Comparison of ENCODE assay signal across 18 mouse cellular contexts in genomic region chr16:23266896-23267295, GRCm38 (mm10).
"Had no signal": no experiment of that assay in that cellular context is flagged by ENCODE, and none has a peak within 500 bp of the region (broad histone marks: within the 10 kb centered on the region; RNA-seq: fewer than 3 reads in every experiment).

No protein-coding gene starts in this region.

- H3K4me3 ChIP-seq: lung, embryonic 15.5 days; megakaryocyte, embryonic 14.5 days; midbrain, embryonic 13.5 days; midbrain, embryonic 15.5 days; neural tube, embryonic 13.5 days; neural tube, embryonic 15.5 days had no signal

- H3K27me3 ChIP-seq: lung, embryonic 15.5 days; midbrain, embryonic 13.5 days; midbrain, embryonic 15.5 days; neural tube, embryonic 13.5 days; neural tube, embryonic 15.5 days had no signal

- H3K9me3 ChIP-seq: lung, embryonic 15.5 days; midbrain, embryonic 13.5 days; midbrain, embryonic 15.5 days; neural tube, embryonic 13.5 days; neural tube, embryonic 15.5 days had no signal

- H3K9ac ChIP-seq: liver, embryonic 14.5 days; lung, embryonic 15.5 days; midbrain, embryonic 13.5 days; midbrain, embryonic 15.5 days; neural tube, embryonic 13.5 days; neural tube, embryonic 15.5 days had no signal

- H3K4me2 ChIP-seq: lung, embryonic 15.5 days; midbrain, embryonic 11.5 days; midbrain, embryonic 13.5 days; midbrain, embryonic 15.5 days; neural tube, embryonic 13.5 days; neural tube, embryonic 15.5 days had no signal

- ATAC-seq: midbrain, embryonic 13.5 days; midbrain, embryonic 15.5 days had no signal

- DNase-seq: lung, adult 2 months; lung, postnatal 14 days; retina, postnatal 1 day; right cerebral cortex, adult 18-20 months; right cerebral cortex, postnatal 25 days; right cerebral cortex, postnatal 4 days; spleen, adult 18-20 months; thymus, adult 18-20 months; thymus, postnatal 14 days; thymus, postnatal 36 days had no signal

- H3K27ac ChIP-seq: liver, embryonic 14.5 days; lung, embryonic 15.5 days; midbrain, embryonic 13.5 days; midbrain, embryonic 15.5 days; neural tube, embryonic 13.5 days; neural tube, embryonic 15.5 days had no signal
